Mouse (Mus musculus) neural tube, embryonic 14.5 days (tissue): ENCODE data around the gene Olfr285. TPM values are rescaled to one million over a fixed set of nuclear protein-coding genes. Genes with fewer than 3 reads are reported as not detected.

Experiments used
- ATAC-seq: fragments of 200-750 bp; cut with Nextera tagmentation; 2 replicates; pipeline ENCODE4 v1.8.0; 2017; ENCODE audit warnings: low read depth, mild to moderate bottlenecking, moderate TSS enrichment, moderate library complexity
- H3K27ac ChIP-seq: fragments of 300-500 bp; sonication (generic); 2 replicates; pipeline ENCODE4 v1.5.1; 2014; ENCODE audit warnings: low read depth, mild to moderate bottlenecking, control low read depth, low read length, moderate library complexity, mixed read lengths
- H3K27me3 ChIP-seq: fragments of 300-500 bp; sonication (generic); 2 replicates; pipeline ENCODE4 v1.6.1; 2014; ENCODE audit warnings: low read length; ENCODE audit not compliant: control insufficient read depth, insufficient read depth
- H3K36me3 ChIP-seq: fragments of 300-500 bp; sonication (generic); 2 replicates; pipeline ENCODE4 v1.6.1; 2014; ENCODE audit warnings: low read length, mixed read lengths; ENCODE audit not compliant: control insufficient read depth, insufficient read depth
- H3K4me1 ChIP-seq: fragments of 300-500 bp; sonication (generic); 2 replicates; pipeline ENCODE4 v1.6.1; 2014; ENCODE audit warnings: low read length; ENCODE audit not compliant: control insufficient read depth, insufficient read depth
- H3K4me2 ChIP-seq: fragments of 300-500 bp; sonication (generic); 2 replicates; pipeline ENCODE4 v1.6.1; 2014; ENCODE audit warnings: mild to moderate bottlenecking, low read depth, low read length, control low read depth
- H3K4me3 ChIP-seq: fragments of 300-500 bp; sonication (generic); 2 replicates; pipeline ENCODE4 v1.5.1; 2014; ENCODE audit warnings: low read depth, low read length, control low read depth, mixed read lengths
- H3K9ac ChIP-seq: fragments of 300-500 bp; sonication (generic); replicated peaks from 2 replicates; pipeline ENCODE4 v1.6.1; 2014; ENCODE audit warnings: low read depth, mild to moderate bottlenecking, control low read depth, low read length, mixed read lengths
- H3K9me3 ChIP-seq: fragments of 300-500 bp; sonication (generic); 2 replicates; pipeline ENCODE4 v1.6.1; 2016; ENCODE audit warnings: low read length; ENCODE audit not compliant: control insufficient read depth
- WGBS: fragments of 180-500 bp; shearing (Covaris S2); extraction: QIAGEN DNeasy Blood & Tissue Kit; methylation state at CpG from one replicate; pipeline ENCODE4 v1.1.7; 2014; 5-methylcytosine and 5-hydroxymethylcytosine counted together
- polyA plus RNA-seq: library from polyadenylated mRNA; unstranded; fragments of >200 nt; fragmentation: Nextera tagmentation; extraction: Ambion mirVana; gene quantifications from 2 replicates; pipeline ENCODE4 v1.2.1, GENCODE M21; 2014

Olfr285 gene
- polyA plus RNA-seq: not detected in 2 replicates

DNA sequence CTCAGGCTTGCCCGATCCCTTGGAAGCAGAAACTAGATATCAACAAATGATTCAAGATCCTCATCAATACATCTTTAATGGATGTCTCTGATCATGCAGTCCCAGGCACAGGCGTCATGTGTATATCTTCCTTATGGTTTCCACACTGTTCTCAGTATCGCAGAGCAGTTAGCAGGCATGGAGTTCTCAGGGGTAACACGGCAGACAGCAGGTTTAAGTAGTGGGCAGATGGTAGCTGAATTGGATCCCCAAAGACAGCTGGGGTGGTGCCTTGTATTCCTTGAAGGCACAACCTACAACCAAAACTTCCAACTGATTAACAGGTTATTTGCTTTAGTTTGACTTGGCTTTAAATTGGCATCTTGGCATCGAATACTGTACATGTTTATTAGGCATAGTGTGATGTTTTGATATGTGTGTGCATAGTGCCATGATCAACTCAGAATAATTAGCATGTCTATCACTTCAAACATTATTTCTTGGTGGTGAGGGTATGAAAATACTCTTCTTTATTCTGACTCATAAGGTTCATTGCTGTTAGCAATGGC lies at the start of gene Olfr285:
Gene Olfr285 (minus strand): TSS at position 177 of the 548 bp plus-strand sequence.
- H3K9ac ChIP-seq: no peak within 1 kb of the TSS
- H3K9me3 ChIP-seq: no peaks in the 10 kb centered on the region
- no peak within 1 kb of the TSS for H3K27ac ChIP-seq
- no peak within 1 kb of the TSS for H3K4me2 ChIP-seq
- ATAC-seq: no peak
- no peaks in the 10 kb centered on the region for H3K4me1 ChIP-seq
- WGBS: 94% methylated on average over 5 of the region's 5 CpGs
- H3K4me3 ChIP-seq: no peak within 1 kb of the TSS
- no peaks in the 10 kb centered on the region for H3K36me3 ChIP-seq
- H3K27me3 ChIP-seq: no peaks in the 10 kb centered on the region

DNA sequence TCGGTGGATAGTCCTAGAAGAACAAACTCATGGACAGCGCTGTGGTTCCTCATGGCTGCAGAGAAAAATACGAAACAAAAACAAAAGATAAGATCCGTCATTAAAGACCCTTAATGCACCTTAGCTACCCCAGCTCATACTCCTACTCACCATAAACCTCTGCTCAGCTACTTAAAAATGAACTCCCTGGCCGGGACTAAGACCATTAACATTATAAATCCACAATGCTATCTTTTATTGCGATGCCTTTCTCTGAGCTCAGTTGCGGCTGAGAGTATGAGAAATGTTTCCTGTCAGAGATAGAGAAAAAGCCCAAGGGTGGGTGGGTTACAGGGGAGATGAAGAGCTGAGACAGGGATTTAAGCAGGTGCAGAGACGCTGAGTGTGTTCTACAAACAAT lies 23.7 kb upstream of the Olfr285 start, which contains the start of gene Olfr284:
Gene Olfr284 (minus strand): TSS at position 101 of the 400 bp plus-strand sequence.
- H3K27me3 ChIP-seq: no peaks in the 10 kb centered on the region
- no peak within 1 kb of the TSS for H3K27ac ChIP-seq
- H3K9ac ChIP-seq: no peak within 1 kb of the TSS
- no peaks in the 10 kb centered on the region for H3K36me3 ChIP-seq
- H3K9me3 ChIP-seq: no peaks in the 10 kb centered on the region
- ATAC-seq: no peak
- no peaks in the 10 kb centered on the region for H3K4me1 ChIP-seq
- H3K4me3 ChIP-seq: no peak within 1 kb of the TSS
- H3K4me2 ChIP-seq: no peak within 1 kb of the TSS
- WGBS: 79% methylated on average over 8 of the region's 8 CpGs

DNA sequence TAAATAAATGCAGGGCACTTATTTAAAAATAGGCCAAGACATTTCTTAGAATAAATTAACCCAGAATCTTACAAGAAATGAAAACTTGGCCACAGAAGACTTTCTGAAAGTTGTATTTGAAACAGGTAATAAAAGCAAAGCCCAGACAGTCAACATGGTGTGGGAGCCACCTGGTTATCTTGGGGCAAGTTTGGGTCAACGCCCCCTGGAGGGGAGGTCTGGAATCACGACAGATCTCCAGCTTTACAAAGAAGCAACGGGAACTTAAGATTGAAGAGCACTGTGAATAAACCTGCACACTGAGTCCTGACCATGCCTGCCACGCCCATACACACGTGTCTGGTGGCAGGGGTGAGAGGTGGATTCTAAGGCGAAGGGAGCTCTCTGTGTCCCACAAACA lies 1.4 kb downstream of the Olfr285 start:
- H3K4me3 ChIP-seq: no peak overlapping the region
- H3K36me3 ChIP-seq: no peaks in the 10 kb centered on the region
- no peaks in the 10 kb centered on the region for H3K9me3 ChIP-seq
- no peak overlapping the region for H3K9ac ChIP-seq
- no peak overlapping the region for H3K4me2 ChIP-seq
- no peaks in the 10 kb centered on the region for H3K4me1 ChIP-seq
- ATAC-seq: no peak
- no peak overlapping the region for H3K27ac ChIP-seq
- WGBS: 56% methylated on average over 6 of the region's 6 CpGs
- no peaks in the 10 kb centered on the region for H3K27me3 ChIP-seq

DNA sequence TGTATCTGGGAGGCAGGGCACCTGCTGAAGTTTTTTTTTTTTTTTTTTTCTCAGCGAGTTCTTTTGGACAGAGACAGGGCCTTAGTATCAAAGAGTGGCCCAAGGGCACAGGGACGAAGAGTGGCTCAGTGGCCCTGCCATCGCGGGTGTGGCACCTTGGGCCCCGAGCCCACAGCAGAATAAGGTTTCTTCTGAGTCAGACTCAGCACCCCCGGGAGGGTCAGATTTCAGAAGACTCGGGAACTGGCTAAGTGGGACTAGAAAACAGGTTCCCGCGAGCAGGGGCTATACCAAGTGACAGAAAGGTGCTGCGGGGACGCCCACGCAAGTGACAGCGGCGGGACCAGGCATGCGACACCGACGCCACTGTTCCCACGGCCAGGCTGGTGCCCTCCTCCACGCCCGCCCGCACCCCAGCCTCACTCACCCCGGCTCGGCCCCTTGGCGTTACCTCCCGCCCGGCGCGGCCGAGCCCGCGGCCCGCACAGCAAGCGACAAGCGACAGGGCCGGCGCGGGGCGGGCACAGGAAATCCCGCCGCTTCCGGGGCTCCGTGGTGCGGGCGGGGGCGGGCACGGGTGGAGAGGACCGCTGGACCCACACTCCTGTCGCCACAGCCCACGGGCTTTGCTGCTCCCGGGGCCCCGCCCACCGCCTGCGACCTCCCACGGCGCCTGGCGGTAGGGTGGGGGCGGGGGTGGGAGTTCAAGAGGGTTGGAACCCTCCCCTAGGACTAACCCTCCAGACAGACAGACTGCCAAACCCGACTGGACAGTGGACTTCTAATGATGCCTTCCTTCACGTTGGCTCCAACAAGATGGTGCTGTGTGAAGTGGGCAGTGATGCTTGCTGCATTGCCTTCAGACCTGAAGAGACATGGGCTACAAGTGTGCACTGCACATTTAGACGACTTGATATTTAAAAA lies 21.3 kb downstream of the Olfr285 start, which contains the start of gene Zfp641:
Gene Zfp641 (minus strand): TSS at position 534 of the 924 bp plus-strand sequence.
- Histone ChIP-seq H3K4me1 (peaks cover 2% of the 10 kb centered on the region; the same call in 1 of the 2 replicates), H3K9me3 (no peaks in the 10 kb centered on the region), H3K27ac (no peak within 1 kb of the TSS), H3K27me3 (no peaks in the 10 kb centered on the region), H3K36me3 (no peaks in the 10 kb centered on the region), H3K9ac (peak within 1 kb of the TSS; percentile 75), H3K4me2 (peak within 1 kb of the TSS; percentile 84), H3K4me3 (peak within 1 kb of the TSS; percentile 69)
- 3% methylated on average over 48 of the region's 60 CpGs for WGBS
- peak; percentile 66; the same call in 1 of the 2 replicates for ATAC-seq

DNA sequence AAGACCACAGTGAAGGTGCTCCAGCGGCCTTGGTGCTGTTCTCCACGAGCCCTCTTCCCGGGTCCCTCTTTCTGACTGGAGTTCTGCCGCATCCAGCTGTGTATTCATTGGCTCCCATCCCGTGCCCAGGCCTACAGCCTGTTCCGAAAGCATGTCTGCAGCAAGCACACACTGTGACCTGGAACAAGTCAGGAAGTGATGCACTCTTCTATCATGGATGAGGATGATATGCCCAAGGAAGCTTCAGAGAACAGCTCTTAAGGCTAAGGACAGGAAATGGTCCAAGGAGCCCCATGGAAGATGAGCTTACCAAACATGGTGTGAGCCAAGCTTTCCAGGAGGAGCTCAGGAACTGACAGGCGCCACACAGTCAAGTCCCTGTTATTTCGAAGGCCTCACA lies 23.5 kb downstream of the Olfr285 start:
- no peak overlapping the region for H3K4me2 ChIP-seq
- H3K9ac ChIP-seq: no peak overlapping the region
- peaks cover 2% of the 10 kb centered on the region; the same call in 1 of the 2 replicates for H3K4me1 ChIP-seq
- H3K27ac ChIP-seq: no peak overlapping the region
- H3K4me3 ChIP-seq: no peak overlapping the region
- H3K27me3 ChIP-seq: no peaks in the 10 kb centered on the region
- no peaks in the 10 kb centered on the region for H3K9me3 ChIP-seq
- WGBS: 96% methylated on average over 8 of the region's 8 CpGs
- peaks cover 4% of the 10 kb centered on the region for H3K36me3 ChIP-seq
- no peak for ATAC-seq

DNA sequence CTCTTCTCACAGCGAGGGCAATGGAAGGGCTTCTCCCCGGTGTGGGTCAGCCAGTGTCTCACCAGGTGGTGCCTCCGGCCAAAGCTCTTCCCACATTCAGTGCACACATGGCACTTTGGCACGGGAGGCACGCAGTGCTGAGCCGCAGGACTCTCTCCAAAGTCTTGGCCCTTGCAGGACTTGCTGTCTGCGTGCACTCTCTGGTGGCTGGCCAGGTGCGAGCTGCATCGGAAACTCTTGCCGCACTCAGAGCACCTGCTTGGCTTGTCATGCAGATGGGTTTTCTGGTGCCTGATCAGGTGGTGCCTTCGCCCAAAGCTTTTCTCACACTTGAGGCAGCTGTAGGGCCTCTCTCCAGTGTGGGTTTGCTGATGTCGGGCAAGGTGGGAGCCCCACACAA lies 28.6 kb downstream of the Olfr285 start:
- Histone ChIP-seq H3K36me3 (peaks cover 10% of the 10 kb centered on the region), H3K9ac (no peak overlapping the region), H3K4me1 (no peaks in the 10 kb centered on the region), H3K27me3 (no peaks in the 10 kb centered on the region), H3K9me3 (no peaks in the 10 kb centered on the region), H3K4me3 (no peak overlapping the region), H3K27ac (no peak overlapping the region), H3K4me2 (no peak overlapping the region)
- ATAC-seq: no peak
- 78% methylated on average over 12 of the region's 12 CpGs for WGBS

DNA sequence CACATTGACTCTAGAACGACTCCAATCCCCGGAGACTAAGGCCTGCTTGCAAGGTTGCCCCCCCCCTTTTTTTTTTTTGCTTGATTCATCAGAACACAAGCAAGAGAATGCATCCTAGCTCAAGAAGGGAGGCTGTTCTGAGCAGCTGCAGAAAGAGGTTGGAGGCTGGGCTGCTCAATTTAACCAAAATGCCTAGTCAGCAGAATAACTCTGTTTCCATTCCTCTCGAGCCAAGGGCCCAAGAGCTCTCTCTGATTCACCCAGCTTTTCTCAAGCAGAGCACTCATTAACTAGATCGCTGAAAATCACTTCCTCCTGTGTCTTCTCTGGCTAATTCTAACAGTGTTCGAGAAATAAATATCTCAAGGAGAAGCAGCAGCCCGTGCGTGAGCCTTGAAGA lies 30.7 kb downstream of the Olfr285 start:
- Histone ChIP-seq H3K4me1 (no peaks in the 10 kb centered on the region), H3K27ac (no peak overlapping the region), H3K36me3 (peaks cover 10% of the 10 kb centered on the region), H3K9ac (no peak overlapping the region), H3K4me3 (no peak overlapping the region), H3K9me3 (no peaks in the 10 kb centered on the region), H3K4me2 (no peak overlapping the region), H3K27me3 (no peaks in the 10 kb centered on the region)
- WGBS: 83% methylated on average over 7 of the region's 7 CpGs
- no peak for ATAC-seq
